Mouse (Mus musculus) small intestine, adult 2 months (tissue): ENCODE data around the gene Gm49405.

Experiments
- CTCF ChIP-seq: fragments of 200-500 bp; IDR thresholded peaks from 2 replicates; pipeline ENCODE4 v1.5.1; 2012; ENCODE audit warnings: low read depth, mild to moderate bottlenecking, control low read depth, inconsistent platforms, low read length, moderate library complexity, mixed read lengths; ENCODE audit not compliant: insufficient replicate concordance, insufficient read length; ENCODE audit errors: extremely low read depth
- POLR2A ChIP-seq: fragments of 200-500 bp; IDR thresholded peaks from 2 replicates; pipeline ENCODE4 v1.6.1; 2012; ENCODE audit warnings: low read depth, mild to moderate bottlenecking, control low read depth, inconsistent platforms, low read length, moderate library complexity

- TF ChIP-seq POLR2A, result no peak
- TF ChIP-seq CTCF, result no peak
Measured at GRCm38 (mm10) chr19:3972229-3972628, 28.2 kb upstream of the Gm49405 start, which contains the start of gene Aldh3b2.
